Mouse (Mus musculus) G1E (cell line): ENCODE data around the gene Man1b1.

Experiments
- CTCF ChIP-seq: IDR thresholded peaks from 2 replicates; pipeline ENCODE4 v1.5.1; 2012; ENCODE audit warnings: low read depth, low read length, inconsistent platforms, mixed read lengths
- POLR2AphosphoS5 ChIP-seq: IDR thresholded peaks from 2 replicates; pipeline ENCODE4 v1.6.1; 2012; ENCODE audit warnings: low read depth, low read length, inconsistent platforms; ENCODE audit not compliant: insufficient replicate concordance
- TAL1 ChIP-seq: conservative IDR thresholded peaks from 2 replicates; pipeline ENCODE4 v1.6.1; 2012; ENCODE audit warnings: low read depth, low read length, inconsistent platforms, mixed read lengths

- no peak for TF ChIP-seq TAL1
- TF ChIP-seq CTCF: no peak
- no peak for TF ChIP-seq POLR2AphosphoS5
Measured at GRCm38 (mm10) chr2:25310180-25310579, 22.0 kb upstream of the Man1b1 start.
